Mouse (Mus musculus) Muller cell, postnatal 12 days (primary cell): Measurements from ENCODE around the gene Ccsap.
"Not testable (repeated sequence)": the region's sequence is repeated elsewhere in the genome, so short reads cannot be mapped to it uniquely, and the experiment has no call there.

Source experiments
- DNase-seq: peaks from one replicate; pipeline ENCODE4 v3.0.0-alpha.2; 2015; ENCODE audit errors: inconsistent ontology term

Ccsap gene

DNA sequence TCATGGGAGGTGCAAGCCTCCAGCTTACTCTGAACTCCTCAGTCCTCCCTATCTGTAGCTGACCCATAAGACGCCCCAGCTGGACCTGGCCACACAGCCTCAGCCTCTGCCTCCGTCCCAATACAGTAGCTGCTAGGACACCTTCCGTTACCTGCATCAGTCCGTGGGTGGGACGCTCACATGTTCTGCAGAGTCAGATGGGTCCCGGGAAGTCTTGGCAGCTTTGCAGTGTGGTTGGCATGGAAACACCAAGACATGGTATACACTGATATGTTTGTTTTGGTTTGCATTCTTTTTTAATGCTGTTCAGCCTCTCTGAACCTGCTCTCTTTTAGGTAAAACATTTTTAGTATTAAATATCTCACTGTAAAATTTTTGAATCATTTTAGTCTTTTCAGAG, 23.7 kb downstream of the Ccsap start:
- DNase-seq = no peak

- DNase-seq = no peak
Observed at GRCm38 (mm10) chr8:123835451-123835850, 24.6 kb downstream of the Ccsap start.

DNA sequence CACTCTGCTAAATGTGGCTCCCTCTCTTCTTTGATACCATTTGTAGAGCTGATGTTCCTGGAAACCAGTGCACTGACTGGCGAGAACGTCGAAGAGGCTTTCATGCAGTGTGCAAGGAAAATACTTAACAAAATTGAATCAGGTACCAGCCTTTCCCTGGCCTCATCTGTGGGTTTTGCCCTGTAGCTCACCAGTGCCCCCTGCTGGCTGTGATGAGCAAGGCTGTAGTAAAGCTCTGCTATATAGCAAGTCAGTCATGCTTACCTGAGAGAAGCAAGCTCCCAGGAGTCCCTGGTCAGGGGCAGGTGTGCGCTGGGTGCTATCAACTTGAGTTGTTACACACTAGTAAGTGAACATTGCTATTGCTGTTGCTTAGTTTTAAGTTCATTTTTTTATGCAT, 27.3 kb downstream of the Ccsap start:
- DNase-seq = peak; percentile 14

DNA sequence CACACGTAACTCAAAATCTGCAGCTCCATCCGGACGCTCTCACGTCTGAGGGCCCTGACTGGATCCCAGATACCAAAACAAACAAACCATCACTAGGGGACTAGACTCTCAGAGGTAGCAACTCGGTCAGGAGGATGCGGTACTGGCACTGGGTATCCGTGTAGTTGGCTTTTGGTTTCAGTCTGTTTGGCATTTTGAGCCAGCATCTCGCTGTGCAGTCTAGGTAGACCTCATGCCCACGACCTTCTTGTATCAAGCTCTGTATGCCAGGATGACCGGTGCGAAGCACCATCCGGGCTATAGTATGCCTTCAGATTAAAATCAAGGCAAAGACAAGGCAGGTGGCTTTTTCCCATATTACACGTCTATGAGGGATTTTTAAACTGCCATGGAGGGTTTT, 32.5 kb downstream of the Ccsap start:
- no peak for DNase-seq

DNA sequence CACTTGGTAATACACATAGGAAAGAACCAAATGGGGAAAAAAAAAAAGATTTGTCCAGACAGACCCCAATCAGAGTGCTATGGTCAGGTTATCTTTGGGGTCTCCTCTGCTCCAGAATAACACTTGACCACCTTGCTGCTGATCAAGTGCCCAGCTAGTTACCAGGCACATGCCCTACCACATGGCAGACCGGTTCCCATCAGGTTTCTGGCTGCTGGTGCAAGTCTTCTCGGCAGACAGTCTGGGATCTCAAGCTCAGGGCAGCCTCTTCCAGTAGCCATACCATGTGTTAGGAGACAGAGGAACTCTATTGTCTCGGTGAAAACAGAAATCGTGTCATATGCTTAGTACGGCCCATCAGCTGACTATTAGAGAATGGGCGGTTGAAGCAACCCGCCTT, 33.3 kb downstream of the Ccsap start:
- no peak for DNase-seq

DNA sequence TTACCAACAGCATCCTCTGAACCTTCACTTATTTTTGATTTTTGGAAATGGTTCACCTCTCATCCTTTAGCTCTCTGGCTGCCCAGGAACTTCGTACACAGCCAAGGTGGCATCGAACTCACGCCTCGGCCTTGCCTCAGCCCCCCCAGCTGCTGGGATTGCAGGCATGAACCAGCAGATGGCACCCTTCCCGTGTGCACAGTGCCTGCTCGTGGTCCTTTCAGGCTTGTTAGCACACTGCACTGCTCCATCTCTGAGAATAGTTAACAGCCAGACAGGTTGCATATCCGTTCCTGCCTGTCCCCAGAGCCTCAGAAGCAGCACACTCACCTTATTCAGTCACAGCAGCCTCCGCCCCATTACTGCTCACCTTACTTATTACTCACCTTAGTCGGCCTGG, 34.0 kb downstream of the Ccsap start:
- no peak for DNase-seq

DNA sequence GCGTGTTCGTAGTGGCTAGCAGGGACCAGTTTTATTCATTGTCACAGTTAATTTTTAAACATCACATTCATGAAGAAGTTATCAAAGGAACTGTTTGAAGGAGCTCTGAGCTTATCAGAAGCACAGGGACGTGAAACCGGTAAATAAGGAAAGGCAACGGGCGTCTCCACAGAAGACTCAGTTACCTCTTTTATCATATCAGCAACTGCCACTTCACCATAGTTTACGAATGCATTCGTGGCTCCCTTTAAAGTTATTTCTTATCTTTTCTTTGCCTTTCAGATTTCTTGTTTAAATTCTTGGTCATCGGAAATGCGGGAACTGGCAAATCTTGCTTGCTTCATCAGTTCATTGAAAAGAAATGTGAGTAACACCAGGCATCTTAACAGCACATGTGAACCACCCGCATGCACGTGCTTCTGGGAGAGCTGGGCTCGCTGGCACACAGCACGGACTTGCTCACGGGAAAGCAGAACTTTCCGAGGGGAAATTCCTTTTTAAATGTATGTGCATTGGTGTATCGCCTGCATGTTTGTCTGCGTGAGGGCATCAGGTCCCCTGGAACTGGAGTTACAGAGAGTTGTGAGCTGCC, 36.4 kb downstream of the Ccsap start:
- DNase-seq = no peak

GRCm38 (mm10) chr8:123823111-123823510, 36.9 kb downstream of the Ccsap start:
- no peak for DNase-seq

GRCm38 (mm10) chr8:123820780-123821179, 39.2 kb downstream of the Ccsap start:
- DNase-seq = no peak

DNA sequence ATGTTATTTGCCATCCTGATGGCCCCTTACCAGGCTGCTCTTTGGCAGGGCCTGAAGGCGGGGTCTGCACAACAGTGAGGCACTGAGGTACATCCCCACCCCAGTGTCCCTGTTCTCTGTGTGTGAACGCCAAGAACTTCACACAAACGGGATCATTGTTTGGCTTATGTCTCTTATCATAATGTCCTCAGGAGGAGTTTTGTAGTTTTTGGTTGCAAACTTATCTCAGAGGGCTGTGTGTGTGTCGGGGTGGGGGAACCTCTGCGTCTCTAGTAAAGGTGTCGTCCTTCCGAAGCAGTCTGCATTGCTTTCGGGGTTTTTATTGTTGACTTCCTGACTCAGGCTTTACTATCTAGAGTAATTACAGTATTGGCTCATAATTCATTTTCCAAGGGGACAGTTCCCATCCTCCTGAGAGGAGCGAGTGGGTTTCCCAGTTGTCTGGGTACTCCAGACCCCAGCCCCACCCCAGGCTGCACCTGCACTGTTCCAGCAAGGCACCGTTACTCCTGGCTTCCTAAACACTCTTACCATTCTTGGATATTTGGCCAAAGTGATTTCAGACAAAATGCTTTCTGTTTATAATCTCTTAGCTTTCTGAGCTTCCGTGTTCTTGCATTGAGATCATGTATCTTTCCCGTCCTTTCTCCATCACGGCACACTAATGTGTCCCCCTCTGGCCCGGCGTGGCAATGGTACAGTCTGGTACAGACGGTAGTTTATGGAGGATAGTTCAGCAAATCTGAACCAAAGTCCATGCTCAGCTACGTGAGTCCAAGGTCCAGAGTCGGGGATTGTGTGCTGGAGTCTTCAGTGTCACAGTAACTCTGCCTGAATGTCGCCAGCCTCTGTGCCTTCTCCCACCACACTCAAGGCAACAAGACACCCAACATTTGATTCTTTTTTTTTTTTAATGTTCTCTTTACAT, 40.1 kb downstream of the Ccsap start:
- DNase-seq = no peak

- DNase-seq = no peak
Observed at GRCm38 (mm10) chr8:123817747-123818146, 42.3 kb downstream of the Ccsap start.

DNA sequence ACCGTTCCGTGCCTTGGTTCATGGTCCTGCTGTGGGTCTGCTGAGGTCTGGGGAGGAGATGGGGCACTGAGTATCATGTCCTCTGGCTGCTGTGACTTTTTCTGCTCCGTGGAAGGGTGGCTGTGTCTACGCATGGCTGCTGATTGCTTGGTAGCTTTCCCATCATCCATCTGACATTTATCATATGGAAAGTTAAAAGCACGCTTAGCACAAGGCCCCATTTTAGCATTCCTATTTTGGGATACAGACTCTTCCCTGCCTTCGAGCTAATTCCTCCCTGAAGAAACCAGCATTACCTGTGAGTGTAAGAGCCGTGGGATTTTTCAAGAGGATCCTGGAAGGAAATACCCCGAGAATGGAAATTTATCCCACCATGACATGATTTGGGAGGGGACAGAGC, 43.1 kb downstream of the Ccsap start:
- DNase-seq = no peak

- no peak for DNase-seq
Observed at GRCm38 (mm10) chr8:123815325-123815724, 44.7 kb downstream of the Ccsap start.

DNA sequence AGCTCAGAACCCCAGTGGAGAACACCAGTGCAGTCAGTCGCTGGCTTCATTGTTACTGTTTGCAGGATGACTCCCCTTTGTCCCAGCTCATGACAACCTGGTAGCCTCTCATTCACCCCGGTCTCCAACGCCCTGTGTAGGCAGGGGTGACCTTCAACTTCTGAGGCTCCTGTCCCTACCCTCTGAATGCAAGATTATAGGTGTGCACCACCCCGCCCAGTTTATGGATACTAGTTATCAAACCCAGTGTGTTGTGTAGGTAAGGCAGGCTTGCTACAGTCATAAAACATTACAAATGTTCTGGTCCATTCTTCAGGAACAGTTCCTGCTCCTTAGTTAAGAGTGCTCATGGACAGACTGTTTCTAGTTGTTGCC, 46.1 kb downstream of the Ccsap start:
- DNase-seq = no peak

GRCm38 (mm10) chr8:123813173-123813891, 46.7 kb downstream of the Ccsap start:
- DNase-seq = no peak

DNA sequence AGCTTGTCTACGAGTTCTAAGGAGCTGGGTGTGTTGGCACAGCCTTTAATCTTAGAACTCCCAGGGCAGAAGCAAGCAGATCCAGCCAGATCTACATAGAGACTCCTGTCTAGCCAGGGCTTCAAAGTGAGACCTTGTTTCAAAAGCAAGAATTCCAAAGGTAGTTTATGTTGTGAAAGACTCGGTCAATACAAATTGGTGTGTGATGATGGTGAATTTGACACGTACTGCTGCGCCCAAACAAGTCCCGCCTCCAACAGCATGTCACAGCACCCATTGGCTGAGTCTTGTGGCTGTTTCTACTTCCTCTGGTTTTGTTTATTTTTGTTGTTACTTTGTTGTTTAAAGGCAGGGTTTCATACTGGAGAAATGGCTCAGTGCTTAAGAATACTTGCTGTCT, 47.8 kb downstream of the Ccsap start:
- no peak for DNase-seq

- not testable (repeated sequence) for DNase-seq
Observed at GRCm38 (mm10) chr8:123809342-123809741, 50.7 kb downstream of the Ccsap start.

- no peak for DNase-seq
Observed at GRCm38 (mm10) chr8:123808671-123809070, 51.3 kb downstream of the Ccsap start.

DNA sequence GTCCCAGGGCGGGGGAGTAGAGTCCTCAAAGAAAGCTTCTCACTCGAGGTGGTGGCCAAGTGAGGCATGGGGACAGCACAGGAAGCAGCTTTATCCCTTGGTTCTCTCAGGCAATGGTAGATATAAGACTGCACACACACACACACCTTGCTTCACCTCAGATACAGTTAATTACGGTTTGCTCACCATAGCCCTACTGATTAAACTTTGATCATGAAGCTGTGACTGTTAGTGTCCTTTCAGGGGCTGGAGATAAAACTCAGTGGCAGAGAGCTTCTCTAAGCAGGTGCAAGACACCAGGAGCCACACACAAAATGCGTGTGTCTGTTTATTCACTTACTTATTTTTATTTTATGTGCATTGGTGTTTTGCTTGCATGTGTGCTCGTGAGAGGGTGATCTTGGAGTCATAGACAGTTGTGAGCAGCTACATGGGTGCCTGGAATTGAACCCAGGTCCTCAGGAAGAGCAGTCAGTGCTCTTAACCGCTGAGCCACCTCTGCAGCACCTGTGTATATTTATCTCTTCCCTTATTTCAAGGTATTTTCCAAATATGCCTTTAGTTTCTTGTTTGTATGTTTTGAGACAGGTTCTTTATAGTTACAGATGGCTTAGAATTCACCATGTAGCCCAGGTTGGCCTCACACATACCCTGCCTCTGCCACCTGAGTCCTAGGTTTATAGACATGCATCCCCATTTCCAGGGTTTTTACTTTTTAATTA, 52.0 kb downstream of the Ccsap start:
- DNase-seq = no peak

DNA sequence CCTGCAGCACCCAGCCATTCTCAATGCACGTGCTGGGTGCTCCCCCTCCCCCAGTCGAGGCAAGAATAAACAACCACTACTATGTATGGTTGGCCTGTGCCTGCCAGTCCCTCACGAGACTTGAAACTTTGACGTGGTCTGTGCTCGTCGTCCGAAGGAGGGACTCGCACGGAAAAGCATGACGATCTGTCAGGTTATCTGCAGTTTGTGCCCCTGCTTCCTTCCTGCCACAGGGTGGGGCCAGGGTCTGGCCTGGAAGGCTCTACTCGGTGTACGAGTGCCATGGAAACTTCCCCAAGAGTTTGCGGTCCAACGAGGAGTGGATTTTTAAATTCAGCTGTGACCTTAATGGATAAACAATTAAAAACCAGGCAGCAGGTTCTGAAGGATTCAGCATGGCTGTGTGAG, 53.0 kb downstream of the Ccsap start:
- DNase-seq = no peak

- DNase-seq = no peak
Observed at GRCm38 (mm10) chr8:123806374-123806935, 53.6 kb downstream of the Ccsap start.
